Mouse (Mus musculus) liver, embryonic 11.5 days (tissue): Measurements from ENCODE around the gene Prkci. TPM values are rescaled to one million over a fixed set of nuclear protein-coding genes. Genes with fewer than 3 reads are reported as not detected.

Source experiments
- ATAC-seq: fragments of 200-750 bp; cut with Nextera tagmentation; replicated peaks from 2 replicates; pipeline ENCODE4 v1.8.0; 2017; ENCODE audit warnings: moderate number of reproducible peaks, mild to moderate bottlenecking, moderate TSS enrichment, moderate library complexity; ENCODE audit not compliant: low FRiP score
- DNase-seq: peaks from one replicate; pipeline ENCODE4 v3.0.0-alpha.2; 2017; ENCODE audit warnings: low spot score
- H3K27ac ChIP-seq: fragments of 300-500 bp; sonication (generic); 2 replicates; pipeline ENCODE4 v1.5.1; 2014; ENCODE audit warnings: mild to moderate bottlenecking, low read depth, low read length, control low read depth
- H3K27me3 ChIP-seq: fragments of 300-500 bp; sonication (generic); replicated peaks from 2 replicates; pipeline ENCODE4 v1.6.1; 2014; ENCODE audit warnings: low read length, mixed read lengths; ENCODE audit not compliant: control insufficient read depth, insufficient read depth
- H3K36me3 ChIP-seq: fragments of 300-500 bp; sonication (generic); 2 replicates; pipeline ENCODE4 v1.6.1; 2014; ENCODE audit warnings: mild to moderate bottlenecking, low read length, moderate library complexity, mixed read lengths; ENCODE audit not compliant: control insufficient read depth, insufficient read depth
- H3K4me1 ChIP-seq: fragments of 300-500 bp; sonication (generic); replicated peaks from 2 replicates; pipeline ENCODE4 v1.6.1; 2014; ENCODE audit warnings: low read length, mixed read lengths; ENCODE audit not compliant: control insufficient read depth, insufficient read depth
- H3K4me2 ChIP-seq: fragments of 300-500 bp; sonication (generic); 2 replicates; pipeline ENCODE4 v1.6.1; 2014; ENCODE audit warnings: mild to moderate bottlenecking, control low read depth, moderate library complexity
- H3K4me3 ChIP-seq: fragments of 300-500 bp; sonication (generic); 2 replicates; pipeline ENCODE4 v1.5.1; 2014; ENCODE audit warnings: low read depth, low read length, control low read depth
- H3K9ac ChIP-seq: fragments of 300-500 bp; sonication (generic); 2 replicates; pipeline ENCODE4 v1.6.1; 2014; ENCODE audit warnings: low read depth, low read length, control low read depth
- H3K9me3 ChIP-seq: fragments of 300-500 bp; sonication (generic); 2 replicates; pipeline ENCODE4 v1.6.1; 2016; ENCODE audit warnings: low read length, inconsistent platforms, mixed read lengths; ENCODE audit not compliant: control insufficient read depth
- WGBS: fragments of 180-500 bp; shearing (Covaris S2); extraction: QIAGEN DNeasy Blood & Tissue Kit; methylation state at CpG from one replicate; pipeline ENCODE4 v1.1.7; 2014; 5-methylcytosine and 5-hydroxymethylcytosine counted together
- polyA plus RNA-seq: library from polyadenylated mRNA; unstranded; fragments of >200 nt; fragmentation: Nextera tagmentation; extraction: Ambion mirVana; gene quantifications from 2 replicates; pipeline ENCODE4 v1.2.1, GENCODE M21; 2014

Prkci gene
- polyA plus RNA-seq, 1 experiment from 2014 or later = 20.2 TPM

GRCm38 (mm10) chr3:31061103-31061785 lies 65.7 kb downstream of the Prkci start:
- ATAC-seq (no peak), DNase-seq (peak; percentile 42)
- Histone ChIP-seq H3K4me3 (peak overlapping the region; percentile 10; the same call in 1 of the 2 replicates), H3K9ac (peak overlapping the region; percentile 4), H3K27me3 (no peaks in the 10 kb centered on the region), H3K4me1 (no peaks in the 10 kb centered on the region; the same call in 1 of the 2 replicates), H3K9me3 (no peaks in the 10 kb centered on the region), H3K36me3 (no peaks in the 10 kb centered on the region), H3K4me2 (peak overlapping the region; percentile 58), H3K27ac (no peak overlapping the region; the same call in 1 of the 2 replicates)
- WGBS = 39% methylated on average over 20 of the region's 20 CpGs

GRCm38 (mm10) chr3:31061786-31062120 lies 66.2 kb downstream of the Prkci start:
- no peaks in the 10 kb centered on the region for H3K27me3 ChIP-seq
- ATAC-seq (no peak), DNase-seq (no peak)
- H3K9me3 ChIP-seq = no peaks in the 10 kb centered on the region
- H3K36me3 ChIP-seq = no peaks in the 10 kb centered on the region
- peak overlapping the region; percentile 4 for H3K9ac ChIP-seq
- WGBS = 46% methylated on average over 4 of the region's 4 CpGs
- peak overlapping the region; percentile 10; the same call in 1 of the 2 replicates for H3K4me3 ChIP-seq
- peak overlapping the region; percentile 58 for H3K4me2 ChIP-seq
- H3K27ac ChIP-seq = no peak overlapping the region
- H3K4me1 ChIP-seq = no peaks in the 10 kb centered on the region; the same call in 1 of the 2 replicates

GRCm38 (mm10) chr3:31062325-31062724 lies 66.8 kb downstream of the Prkci start:
- no peak overlapping the region for H3K4me2 ChIP-seq
- no peaks in the 10 kb centered on the region; the same call in 1 of the 2 replicates for H3K4me1 ChIP-seq
- 73% methylated on average over 7 of the region's 7 CpGs for WGBS
- no peak for ATAC-seq
- no peaks in the 10 kb centered on the region for H3K9me3 ChIP-seq
- no peak overlapping the region for H3K27ac ChIP-seq
- DNase-seq = no peak
- H3K27me3 ChIP-seq = no peaks in the 10 kb centered on the region
- no peak overlapping the region for H3K9ac ChIP-seq
- no peak overlapping the region for H3K4me3 ChIP-seq
- H3K36me3 ChIP-seq = no peaks in the 10 kb centered on the region

DNA sequence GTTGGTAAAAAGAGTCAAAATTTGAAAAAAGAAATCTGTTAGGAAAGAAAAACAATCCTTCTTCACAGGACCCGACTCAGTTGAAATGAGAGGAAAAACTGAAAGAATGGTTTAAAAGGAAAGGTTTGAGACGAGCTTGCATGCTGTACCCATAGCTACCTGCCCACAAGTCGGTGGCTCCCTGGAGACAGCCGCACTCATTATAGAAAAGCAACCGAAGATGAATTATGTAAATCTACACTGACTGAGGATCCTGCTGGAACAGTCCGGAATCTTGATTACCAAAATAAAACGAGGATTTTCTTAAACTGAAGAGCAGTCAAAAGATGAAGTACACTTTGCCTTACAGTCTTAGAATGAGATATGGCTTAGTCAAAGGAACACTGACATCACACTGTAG lies 72.9 kb downstream of the Prkci start:
- Histone ChIP-seq H3K4me1 (no peaks in the 10 kb centered on the region), H3K27me3 (no peaks in the 10 kb centered on the region), H3K36me3 (no peaks in the 10 kb centered on the region), H3K9ac (no peak overlapping the region), H3K9me3 (no peaks in the 10 kb centered on the region), H3K27ac (no peak overlapping the region), H3K4me3 (no peak overlapping the region), H3K4me2 (no peak overlapping the region)
- ATAC-seq = no peak
- WGBS = 83% methylated on average over 7 of the region's 7 CpGs
- no peak for DNase-seq

GRCm38 (mm10) chr3:31071804-31072203 lies 76.3 kb downstream of the Prkci start:
- Histone ChIP-seq H3K27ac (no peak overlapping the region), H3K4me3 (no peak overlapping the region), H3K4me1 (no peaks in the 10 kb centered on the region; the same call in 1 of the 2 replicates), H3K27me3 (no peaks in the 10 kb centered on the region), H3K36me3 (no peaks in the 10 kb centered on the region), H3K9ac (no peak overlapping the region), H3K9me3 (no peaks in the 10 kb centered on the region), H3K4me2 (no peak overlapping the region)
- DNase-seq (no peak), ATAC-seq (no peak)
- WGBS = 85% methylated on average over 14 of the region's 14 CpGs

GRCm38 (mm10) chr3:31075808-31076207 lies 80.3 kb downstream of the Prkci start:
- no peak overlapping the region for H3K27ac ChIP-seq
- no peaks in the 10 kb centered on the region for H3K9me3 ChIP-seq
- H3K27me3 ChIP-seq = no peaks in the 10 kb centered on the region
- ATAC-seq = no peak
- WGBS = 56% methylated on average over 11 of the region's 11 CpGs
- no peak overlapping the region for H3K4me2 ChIP-seq
- no peak overlapping the region for H3K9ac ChIP-seq
- no peak for DNase-seq
- no peaks in the 10 kb centered on the region; the same call in 1 of the 2 replicates for H3K4me1 ChIP-seq
- H3K4me3 ChIP-seq = no peak overlapping the region
- no peaks in the 10 kb centered on the region for H3K36me3 ChIP-seq

DNA sequence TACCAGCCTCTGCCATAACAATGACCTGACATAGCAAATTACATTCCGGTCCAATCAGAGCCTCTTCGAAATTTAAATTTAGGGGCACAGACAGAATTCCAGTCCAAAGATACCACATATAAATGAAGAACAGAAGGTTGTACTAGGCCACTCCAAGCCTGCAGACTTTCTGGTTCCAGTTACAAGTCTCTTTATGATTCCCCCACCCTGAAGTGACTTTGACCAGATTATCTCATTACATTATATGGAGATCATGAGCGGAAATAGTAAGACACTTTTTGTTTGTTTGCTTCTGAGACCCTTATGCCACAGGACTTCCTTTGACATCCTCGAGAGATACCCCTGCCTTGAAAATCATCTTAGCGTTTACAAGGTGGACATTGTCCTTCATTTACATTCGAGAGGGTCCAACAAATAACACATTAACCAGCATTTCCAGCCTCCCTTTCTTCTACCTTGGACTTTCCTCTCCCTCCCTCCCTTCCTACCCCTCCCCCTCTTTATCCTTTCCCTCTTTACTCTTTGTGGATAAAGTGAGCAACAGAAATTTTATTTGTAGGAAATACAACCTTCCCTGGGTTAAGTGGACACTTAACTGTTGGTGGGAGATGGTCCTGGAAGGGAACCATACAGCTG lies 81.6 kb downstream of the Prkci start:
- Histone ChIP-seq H3K4me3 (no peak overlapping the region), H3K36me3 (no peaks in the 10 kb centered on the region), H3K27ac (no peak overlapping the region), H3K9me3 (no peaks in the 10 kb centered on the region), H3K4me1 (no peaks in the 10 kb centered on the region; the same call in 1 of the 2 replicates), H3K9ac (no peak overlapping the region), H3K4me2 (no peak overlapping the region), H3K27me3 (no peaks in the 10 kb centered on the region)
- WGBS = 71% methylated on average over 6 of the region's 6 CpGs
- DNase-seq = no peak
- no peak for ATAC-seq

DNA sequence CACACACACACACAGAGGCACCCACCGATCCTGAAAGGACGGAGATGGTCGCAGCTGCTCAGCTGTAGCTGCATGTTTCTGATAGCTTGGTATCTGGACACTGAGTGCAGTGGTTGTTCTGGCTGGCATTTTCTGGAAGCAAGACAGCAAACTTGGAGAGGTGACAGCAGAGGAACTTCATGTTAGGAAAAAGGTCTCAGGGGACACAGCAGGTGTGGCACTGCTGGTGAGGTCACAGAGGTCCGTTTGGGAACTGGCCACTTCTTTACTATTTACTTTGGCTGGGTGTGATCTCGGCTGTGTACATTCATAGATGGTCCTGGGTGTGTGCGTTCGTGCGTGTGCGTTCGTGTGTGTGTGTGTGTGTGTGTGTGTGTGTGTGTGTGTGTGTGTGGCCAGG lies 83.9 kb downstream of the Prkci start:
- no peaks in the 10 kb centered on the region for H3K27me3 ChIP-seq
- DNase-seq (no peak), ATAC-seq (no peak)
- peaks cover 3% of the 10 kb centered on the region; the same call in 1 of the 2 replicates for H3K4me1 ChIP-seq
- no peak overlapping the region for H3K27ac ChIP-seq
- no peak overlapping the region for H3K4me3 ChIP-seq
- H3K4me2 ChIP-seq = no peak overlapping the region
- H3K9me3 ChIP-seq = no peaks in the 10 kb centered on the region
- WGBS = 74% methylated on average over 10 of the region's 10 CpGs
- no peaks in the 10 kb centered on the region for H3K36me3 ChIP-seq
- no peak overlapping the region for H3K9ac ChIP-seq
